Mouse (Mus musculus): ENCODE data around the gene Klf6. TPM values are rescaled to one million over a fixed set of nuclear protein-coding genes. Genes with fewer than 3 reads are reported as not detected.

Klf6 gene
- 886 TPM for polyA plus RNA-seq (2017; shearing (Covaris generic))

GRCm38 (mm10) chr13:5861157-5862002 lies at the start of gene Klf6:
Klf6 (plus strand) TSS chr13:5861482.

Data from naive thymus-derived CD4-positive, alpha-beta T cell, adult 5 months (primary cell).